Mouse (Mus musculus) testis, adult 2 months (tissue): ENCODE results near the gene Lrch2.
"Not testable (repeated sequence)": the region's sequence is repeated elsewhere in the genome, so short reads cannot be mapped to it uniquely, and the experiment has no call there.

Experiments used
- CTCF ChIP-seq: fragments of 200-500 bp; IDR thresholded peaks from 2 replicates; pipeline ENCODE4 v1.5.1; 2012; ENCODE audit warnings: low read depth, mild to moderate bottlenecking, inconsistent platforms, low read length, moderate library complexity; ENCODE audit not compliant: control insufficient read depth, insufficient read depth, insufficient replicate concordance
- POLR2A ChIP-seq: fragments of 200-500 bp; IDR thresholded peaks from 2 replicates; pipeline ENCODE4 v1.6.1; 2012; ENCODE audit warnings: low read depth, mild to moderate bottlenecking, inconsistent platforms, low read length, moderate library complexity; ENCODE audit not compliant: control insufficient read depth

GRCm38 (mm10) chrX:147453610-147454009 is 100.3 kb downstream of the Lrch2 start, which contains the start of gene Vmn1r239-ps:
- not testable (repeated sequence) for TF ChIP-seq CTCF, POLR2A
